Mouse (Mus musculus) macrophage (primary cell): ENCODE data around the gene H2al1f. TPM values are rescaled to one million over a fixed set of nuclear protein-coding genes. Genes with fewer than 3 reads are reported as not detected.
"Not testable (repeated sequence)": the region's sequence is repeated elsewhere in the genome, so short reads cannot be mapped to it uniquely, and the experiment has no call there.

ENCODE experiments used
- H3K27ac ChIP-seq: fragments of 350-480 bp; formaldehyde crosslinking; 2 replicates; pipeline ENCODE4 v1.9.0; 2021
- H3K36me3 ChIP-seq: fragments of 350-480 bp; formaldehyde crosslinking; 2 replicates; pipeline ENCODE4 v1.9.0; 2021; ENCODE audit errors: inconsistent target
- H3K4me3 ChIP-seq: fragments of 350-480 bp; formaldehyde crosslinking; 2 replicates; pipeline ENCODE4 v1.9.0; 2021; ENCODE audit errors: inconsistent target
- H3K79me2 ChIP-seq: fragments of 350-480 bp; formaldehyde crosslinking; 2 replicates; pipeline ENCODE4 v1.9.0; 2021; ENCODE audit errors: inconsistent target
- WGBS: methylation state at CpG from one replicate; pipeline ENCODE4 v1.1.7; 2026; ENCODE audit warnings: inconsistent platforms; ENCODE audit not compliant: missing documents; 5-methylcytosine and 5-hydroxymethylcytosine counted together
- polyA plus RNA-seq: library from polyadenylated mRNA; stranded (reverse); fragments of 250-400 nt; gene quantifications from 3 replicates; pipeline ENCODE4 v1.2.4, GENCODE M21; 2018; ENCODE audit warnings: inconsistent platforms

H2al1f gene
- polyA plus RNA-seq, 1 experiment from 2014 or later = not detected

DNA sequence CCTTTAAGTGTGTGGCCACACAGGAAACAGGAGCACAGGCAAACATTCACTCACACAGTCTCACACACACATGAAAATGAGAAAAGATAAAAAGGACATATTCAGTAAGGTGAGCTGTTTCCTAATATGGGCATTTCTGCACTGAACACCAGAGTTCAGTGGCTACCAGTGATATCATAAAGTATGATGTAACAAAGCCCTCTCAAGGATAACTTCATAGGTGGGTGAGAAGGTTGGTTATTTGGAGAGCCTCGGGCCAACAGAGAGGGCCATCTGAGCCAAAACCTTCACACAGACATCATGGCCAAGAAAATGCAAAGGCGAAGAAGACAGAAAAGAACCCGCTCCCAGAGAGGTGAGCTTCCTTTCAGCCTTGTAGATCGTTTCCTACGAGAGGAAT is 9.4 kb downstream of the H2al1f start, which contains the start of gene H2al1i:
H2al1i (plus strand) TSS at position 301 of the 400 bp plus-strand sequence.
- no CpG with 5 or more reads among the region's 5 CpGs for WGBS
- H3K27ac ChIP-seq, H3K79me2 ChIP-seq, H3K36me3 ChIP-seq, H3K4me3 ChIP-seq: not testable (repeated sequence)

DNA sequence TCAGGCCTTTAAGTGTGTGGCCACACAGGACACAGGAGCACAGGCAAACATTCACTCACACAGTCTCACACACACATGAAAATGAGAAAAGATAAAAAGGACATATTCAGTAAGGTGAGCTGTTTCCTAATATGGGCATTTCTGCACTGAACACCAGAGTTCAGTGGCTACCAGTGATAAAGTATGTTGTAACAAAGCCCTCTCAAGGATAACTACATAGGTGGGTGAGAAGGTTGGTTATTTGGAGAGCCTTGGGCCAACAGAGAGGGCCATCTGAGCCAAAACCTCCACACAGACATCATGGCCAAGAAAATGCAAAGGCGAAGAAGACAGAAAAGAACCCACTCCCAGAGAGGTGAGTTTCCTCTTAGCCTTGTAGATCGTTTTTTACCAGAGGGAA is 12.6 kb downstream of the H2al1f start, which contains the start of gene H2al1j:
H2al1j (plus strand) TSS at position 301 of the 400 bp plus-strand sequence.
- H3K4me3 ChIP-seq, H3K79me2 ChIP-seq, H3K36me3 ChIP-seq, H3K27ac ChIP-seq: not testable (repeated sequence)
- 95% methylated on average over 2 of the region's 2 CpGs for WGBS

DNA sequence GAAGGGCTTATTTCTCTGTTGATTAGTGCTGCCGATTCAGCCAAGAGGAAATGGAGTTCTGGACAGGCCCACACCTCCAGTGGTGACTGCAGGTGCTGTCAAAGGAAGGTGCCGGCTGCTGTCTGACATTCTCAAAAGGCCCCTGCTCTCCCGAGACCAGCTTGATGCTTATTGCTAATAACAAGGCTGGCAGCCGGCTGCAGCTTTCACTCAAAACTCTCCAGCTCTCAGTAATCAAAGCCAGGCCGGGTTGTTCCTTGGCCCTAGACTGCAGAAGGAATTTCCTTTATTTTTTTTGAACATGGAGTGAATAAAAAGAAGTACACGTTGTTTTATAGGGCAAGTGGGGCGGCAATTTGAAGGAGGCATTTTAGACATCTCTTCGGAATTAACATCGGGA is 30.8 kb downstream of the H2al1f start:
- WGBS = 91% methylated on average over 9 of the region's 9 CpGs
- Histone ChIP-seq H3K27ac (no peak overlapping the region), H3K4me3 (no peak overlapping the region), H3K79me2 (no peaks in the 10 kb centered on the region), H3K36me3 (no peaks in the 10 kb centered on the region)

DNA sequence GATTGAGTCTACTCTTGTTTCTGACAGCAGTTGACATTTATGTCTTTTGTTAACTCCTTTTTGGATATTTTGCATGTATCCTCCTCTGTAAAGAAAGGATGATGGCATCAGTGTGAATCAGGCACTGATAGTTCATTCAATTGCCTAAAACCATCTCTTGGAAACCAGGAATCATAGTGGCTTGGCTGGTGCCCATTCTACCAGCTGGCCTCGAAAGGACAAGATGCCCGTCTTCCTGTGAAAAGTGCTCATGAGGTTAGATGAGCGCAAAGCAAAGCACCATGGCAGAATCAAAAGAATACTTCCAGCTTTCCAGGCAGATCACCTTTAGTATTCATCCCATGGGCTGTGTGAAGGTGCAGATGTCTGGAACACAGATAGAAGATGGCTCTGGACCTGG is 31.8 kb downstream of the H2al1f start:
- Histone ChIP-seq H3K27ac (no peak overlapping the region), H3K79me2 (no peaks in the 10 kb centered on the region)

DNA sequence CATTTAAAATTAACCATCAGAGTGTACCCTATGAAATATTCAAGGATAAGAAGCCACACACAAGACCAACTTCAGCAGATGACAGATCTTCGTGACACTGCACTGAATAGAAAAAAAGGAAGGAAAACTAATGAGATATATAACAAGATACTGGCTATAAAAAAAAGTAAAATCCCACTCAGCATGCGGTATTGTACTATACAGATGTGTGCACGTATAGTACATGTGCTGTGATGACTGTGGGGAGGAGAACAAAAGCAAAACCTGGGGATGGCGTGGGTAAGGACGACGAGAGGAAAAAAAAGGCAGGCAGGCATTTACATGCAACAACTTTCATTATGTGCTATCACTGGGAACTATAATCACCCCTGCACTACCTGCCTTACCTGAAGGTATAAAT is 45.9 kb downstream of the H2al1f start:
- Histone ChIP-seq H3K36me3 (no peaks in the 10 kb centered on the region), H3K4me3 (no peak overlapping the region), H3K79me2 (no peaks in the 10 kb centered on the region), H3K27ac (no peak overlapping the region)
- WGBS = 17% methylated on average over 5 of the region's 6 CpGs

More for the DNA sequence above, 31.8 kb downstream of the H2al1f start:
- 97% methylated on average over 3 of the region's 3 CpGs for WGBS
- H3K36me3 ChIP-seq = no peaks in the 10 kb centered on the region
- H3K4me3 ChIP-seq = no peak overlapping the region

DNA sequence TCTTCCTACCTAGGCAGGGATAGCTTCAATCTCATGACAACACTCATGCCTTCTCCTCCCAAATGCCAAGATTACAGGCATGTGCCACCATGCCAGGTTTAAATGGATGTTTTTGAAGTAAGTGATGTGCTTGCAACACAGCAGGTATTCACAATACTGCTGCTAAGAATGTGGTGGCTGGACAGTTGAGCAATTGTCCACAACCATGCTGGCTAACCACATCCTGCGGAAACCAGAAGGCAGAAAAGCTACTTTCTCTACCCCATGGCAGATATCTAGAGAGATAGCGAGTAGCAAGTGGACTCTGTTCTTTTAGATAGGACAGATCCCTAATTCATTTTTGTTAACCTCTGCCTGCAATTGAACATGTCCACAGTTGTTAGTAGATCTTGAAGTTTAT is 46.3 kb downstream of the H2al1f start:
- Histone ChIP-seq H3K79me2 (no peaks in the 10 kb centered on the region), H3K4me3 (no peak overlapping the region), H3K27ac (no peak overlapping the region), H3K36me3 (no peaks in the 10 kb centered on the region)
- 31% methylated on average over 2 of the region's 2 CpGs for WGBS

DNA sequence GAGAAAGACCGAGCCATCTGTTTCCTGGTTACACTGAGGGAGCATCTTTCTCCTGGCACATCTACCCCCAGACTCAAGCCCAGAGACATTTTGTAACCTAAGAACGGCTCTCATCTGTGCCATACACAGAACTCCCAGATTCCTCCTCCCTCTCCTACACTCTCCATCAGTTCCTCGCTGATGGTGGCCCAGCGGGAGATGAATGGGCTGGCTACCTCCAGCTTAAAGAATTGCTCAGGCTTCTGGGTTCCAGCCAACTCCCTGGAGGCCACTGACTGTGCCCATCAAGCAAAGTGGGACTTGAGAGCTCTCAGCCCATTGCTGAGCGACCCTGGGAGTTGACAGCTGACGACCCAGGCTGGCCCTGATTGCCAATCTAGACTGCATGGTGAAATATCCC is 48.9 kb downstream of the H2al1f start:
- Histone ChIP-seq H3K4me3 (no peak overlapping the region), H3K27ac (no peak overlapping the region), H3K79me2 (no peaks in the 10 kb centered on the region), H3K36me3 (no peaks in the 10 kb centered on the region)
- 78% methylated on average over 6 of the region's 6 CpGs for WGBS

Other genes starting within 250 kb of the H2al1f start
- not detected in 3 replicates for gene H2al1a, start 15.9 kb upstream of the H2al1f start, polyA plus RNA-seq
- gene H2al1b, start 12.7 kb upstream of the H2al1f start, polyA plus RNA-seq = not detected in 3 replicates
- not detected in 3 replicates for gene H2al1c, start 9.5 kb upstream of the H2al1f start, polyA plus RNA-seq
- gene H2al1d, start 6.3 kb upstream of the H2al1f start, polyA plus RNA-seq = not detected in 3 replicates
- gene H2al1e, start 3.2 kb upstream of the H2al1f start, polyA plus RNA-seq = not detected in 3 replicates
- gene H2al1g, start 3.1 kb downstream of the H2al1f start, polyA plus RNA-seq = not detected in 3 replicates
- not detected in 3 replicates for gene H2al1h, start 6.3 kb downstream of the H2al1f start, polyA plus RNA-seq
- gene H2al1i, start 9.5 kb downstream of the H2al1f start, polyA plus RNA-seq = not detected in 3 replicates
- not detected in 3 replicates for gene H2al1j, start 12.7 kb downstream of the H2al1f start, polyA plus RNA-seq